Mouse (Mus musculus) heart, embryonic 16.5 days (tissue): ENCODE measurements around the gene Jkamp. TPM values are rescaled to one million over a fixed set of nuclear protein-coding genes. Genes with fewer than 3 reads are reported as not detected.
A peak's percentile ranks its signal among the peaks of the same experiment; 100 is the strongest.

ENCODE experiments used
- ATAC-seq: fragments of 200-750 bp; cut with Nextera tagmentation; replicated peaks from 2 replicates; pipeline ENCODE4 v1.8.0; 2017; ENCODE audit warnings: moderate number of reproducible peaks; ENCODE audit not compliant: insufficient read depth, low FRiP score; ENCODE audit errors: extremely low read depth
- H3K27ac ChIP-seq: fragments of 300-500 bp; sonication (generic); 2 replicates; pipeline ENCODE4 v1.5.1; 2014; ENCODE audit warnings: mild to moderate bottlenecking, low read length, control low read depth, moderate library complexity
- H3K27me3 ChIP-seq: fragments of 300-500 bp; sonication (generic); 2 replicates; pipeline ENCODE4 v1.6.1; 2014; ENCODE audit warnings: low read length, mixed read lengths; ENCODE audit not compliant: control insufficient read depth, insufficient read depth
- H3K36me3 ChIP-seq: fragments of 300-500 bp; sonication (generic); 2 replicates; pipeline ENCODE4 v1.6.1; 2014; ENCODE audit not compliant: control insufficient read depth, insufficient read depth
- H3K4me1 ChIP-seq: fragments of 300-500 bp; sonication (generic); 2 replicates; pipeline ENCODE4 v1.6.1; 2014; ENCODE audit warnings: low read length, mixed read lengths; ENCODE audit not compliant: control insufficient read depth, insufficient read depth
- H3K4me2 ChIP-seq: fragments of 300-500 bp; sonication (generic); 2 replicates; pipeline ENCODE4 v1.6.1; 2014; ENCODE audit warnings: low read depth, mild to moderate bottlenecking, control low read depth, low read length
- H3K4me3 ChIP-seq: fragments of 300-500 bp; sonication (generic); 2 replicates; pipeline ENCODE4 v1.5.1; 2014; ENCODE audit warnings: mild to moderate bottlenecking, control low read depth, low read length
- H3K9ac ChIP-seq: fragments of 300-500 bp; sonication (generic); 2 replicates; pipeline ENCODE4 v1.6.1; 2014; ENCODE audit warnings: low read length, control low read depth
- H3K9me3 ChIP-seq: fragments of 300-500 bp; sonication (generic); replicated peaks from 2 replicates; pipeline ENCODE4 v1.6.1; 2016; ENCODE audit warnings: low read length; ENCODE audit not compliant: control insufficient read depth
- WGBS: fragments of 180-500 bp; shearing (Covaris S2); extraction: QIAGEN DNeasy Blood & Tissue Kit; methylation state at CpG from one replicate; pipeline ENCODE4 v1.1.7; 2014; 5-methylcytosine and 5-hydroxymethylcytosine counted together
- polyA plus RNA-seq: library from polyadenylated mRNA; unstranded; fragments of >200 nt; fragmentation: Nextera tagmentation; extraction: Ambion mirVana; gene quantifications from 2 replicates; pipeline ENCODE4 v1.2.1, GENCODE M21; 2015

Jkamp gene
- polyA plus RNA-seq, 1 experiment from 2014 or later: 77.9 TPM

- H3K36me3 ChIP-seq: no peaks in the 10 kb centered on the region
- H3K4me3 ChIP-seq: no peak overlapping the region
- H3K27me3 ChIP-seq: no peaks in the 10 kb centered on the region
- no peaks in the 10 kb centered on the region for H3K4me1 ChIP-seq
- H3K9me3 ChIP-seq: peaks cover 5% of the 10 kb centered on the region; the same call in 1 of the 2 replicates
- no peak for ATAC-seq
- H3K9ac ChIP-seq: no peak overlapping the region
- 81% methylated on average over 6 of the region's 6 CpGs for whole genome bisulfite sequencing
- no peak overlapping the region for H3K27ac ChIP-seq
- H3K4me2 ChIP-seq: no peak overlapping the region
These were observed 32.8 kb upstream of the Jkamp start for GRCm38 (mm10) chr12:72052571-72052970.

DNA sequence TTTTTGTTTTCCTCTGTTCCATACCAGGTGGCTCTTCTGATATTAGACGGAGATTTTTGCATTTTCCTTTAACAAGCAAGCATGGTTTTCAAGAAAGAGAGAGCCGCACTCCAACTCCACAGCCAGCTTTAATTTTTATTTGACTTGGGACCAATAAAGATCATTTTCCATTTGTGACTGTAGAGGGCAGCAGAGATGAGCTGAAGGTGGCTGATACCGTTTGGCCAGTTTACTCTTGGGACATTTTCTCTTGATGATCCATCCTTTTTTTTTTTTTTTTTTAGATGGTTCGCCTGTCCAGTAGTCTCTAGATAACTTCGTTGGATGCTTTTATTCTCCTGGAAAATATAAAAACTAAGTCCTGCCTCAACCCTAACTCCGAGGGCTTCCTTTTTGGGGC, 32.1 kb upstream of the Jkamp start:
- Histone ChIP-seq H3K36me3 (no peaks in the 10 kb centered on the region), H3K4me3 (no peak overlapping the region), H3K9me3 (peaks cover 5% of the 10 kb centered on the region; the same call in 1 of the 2 replicates), H3K4me2 (no peak overlapping the region), H3K4me1 (no peaks in the 10 kb centered on the region), H3K27ac (no peak overlapping the region), H3K27me3 (no peaks in the 10 kb centered on the region), H3K9ac (no peak overlapping the region)
- 39% methylated on average over 6 of the region's 6 CpGs for WGBS
- ATAC-seq: no peak

- Histone ChIP-seq H3K9me3 (peaks cover 5% of the 10 kb centered on the region; the same call in 1 of the 2 replicates), H3K9ac (no peak overlapping the region), H3K4me2 (no peak overlapping the region), H3K27ac (no peak overlapping the region), H3K4me1 (no peaks in the 10 kb centered on the region), H3K4me3 (no peak overlapping the region), H3K27me3 (no peaks in the 10 kb centered on the region), H3K36me3 (no peaks in the 10 kb centered on the region)
- no peak for ATAC-seq
- 47% methylated on average over 6 of the region's 6 CpGs for WGBS
These were observed 31.5 kb upstream of the Jkamp start for GRCm38 (mm10) chr12:72053851-72054250.

- Histone ChIP-seq H3K9me3 (no peaks in the 10 kb centered on the region), H3K27me3 (no peaks in the 10 kb centered on the region), H3K4me3 (no peak overlapping the region), H3K36me3 (no peaks in the 10 kb centered on the region), H3K4me2 (no peak overlapping the region), H3K27ac (no peak overlapping the region), H3K9ac (no peak overlapping the region), H3K4me1 (no peaks in the 10 kb centered on the region)
- no peak for ATAC-seq
- WGBS: 77% methylated on average over 1 of the region's 1 CpGs
These were observed 27.6 kb upstream of the Jkamp start for GRCm38 (mm10) chr12:72057780-72058179.

DNA sequence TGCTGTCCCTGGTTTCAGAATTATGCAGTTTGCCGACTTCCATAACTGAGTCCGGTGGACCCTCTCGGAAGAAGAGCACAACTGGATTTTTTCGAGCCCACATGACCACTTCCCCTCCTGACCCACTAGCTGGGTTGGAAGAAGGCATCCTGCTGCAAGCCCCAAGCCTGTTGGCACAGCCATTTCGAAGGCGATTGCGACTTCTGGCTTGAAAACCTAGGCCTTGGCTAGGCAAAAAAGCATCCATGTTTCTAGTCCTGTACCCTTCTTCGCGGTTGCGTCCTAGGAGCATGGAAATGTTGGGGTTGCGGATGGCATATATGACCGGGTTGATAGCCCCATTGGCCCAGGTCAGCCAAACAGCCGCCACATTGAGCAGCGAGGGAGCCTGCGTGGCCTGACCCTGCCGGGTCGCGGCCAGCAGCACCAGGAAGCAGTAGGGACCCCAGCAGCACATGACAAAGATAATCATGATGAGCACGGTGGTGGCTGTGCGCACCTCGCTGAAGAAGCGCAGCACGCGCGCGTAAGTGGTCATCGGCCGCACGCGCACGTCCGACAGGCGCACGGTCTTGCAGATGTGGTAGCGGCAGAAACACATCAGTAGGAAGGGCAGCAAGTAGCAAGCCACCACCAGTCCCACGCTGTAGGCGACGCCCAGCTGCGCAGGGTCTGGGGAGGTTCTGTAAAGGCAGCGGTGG, 15.6 kb upstream of the Jkamp start:
- Histone ChIP-seq H3K27ac (no peak overlapping the region), H3K27me3 (peaks cover 17% of the 10 kb centered on the region), H3K9me3 (peaks cover 4% of the 10 kb centered on the region; the same call in 1 of the 2 replicates), H3K4me2 (peak overlapping the region; percentile 70), H3K9ac (peak overlapping the region; percentile 58), H3K4me1 (peaks cover 4% of the 10 kb centered on the region), H3K36me3 (peaks cover 6% of the 10 kb centered on the region; the same call in 1 of the 2 replicates), H3K4me3 (peak overlapping the region; percentile 72)
- 8% methylated on average over 40 of the region's 40 CpGs for WGBS
- no peak; the same call in 1 of the 2 replicates for ATAC-seq

- Histone ChIP-seq H3K4me3 (peak within 1 kb of the TSS; percentile 72), H3K36me3 (peaks cover 7% of the 10 kb centered on the region; the same call in 1 of the 2 replicates), H3K4me2 (peak within 1 kb of the TSS; percentile 70), H3K27me3 (peaks cover 17% of the 10 kb centered on the region), H3K4me1 (peaks cover 4% of the 10 kb centered on the region), H3K9ac (peak within 1 kb of the TSS; percentile 58), H3K9me3 (peaks cover 4% of the 10 kb centered on the region; the same call in 1 of the 2 replicates), H3K27ac (no peak within 1 kb of the TSS)
- peak; percentile 85 for ATAC-seq
- WGBS: under 1% methylated on average over 94 of the region's 94 CpGs
These were observed 14.8 kb upstream of the Jkamp start, which contains the start of gene Gpr135 for GRCm38 (mm10) chr12:72070327-72071269. Gene Gpr135 (minus strand): TSS chr12:72071125.

DNA sequence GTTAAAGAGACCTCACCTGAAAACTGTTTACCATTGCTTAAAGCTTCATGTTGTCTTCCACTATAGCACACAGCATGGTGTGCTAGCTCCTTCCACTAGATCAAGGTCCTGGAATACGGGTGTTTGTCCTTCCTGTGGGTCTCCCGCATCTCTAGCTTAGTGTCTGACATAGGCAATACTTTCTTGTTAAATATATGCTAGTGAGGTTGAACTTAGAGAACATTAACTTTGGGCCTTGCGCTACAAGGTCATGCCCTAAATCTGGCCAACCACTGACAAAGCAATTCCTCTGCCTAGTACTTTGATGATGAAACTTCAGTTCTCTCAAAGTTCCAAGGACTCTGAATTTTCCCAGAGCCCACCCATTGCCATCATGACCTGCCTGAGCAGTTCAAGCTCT, 7.1 kb upstream of the Jkamp start:
- 87% methylated on average over 3 of the region's 3 CpGs for WGBS
- Histone ChIP-seq H3K4me1 (no peaks in the 10 kb centered on the region), H3K27me3 (no peaks in the 10 kb centered on the region), H3K27ac (no peak overlapping the region), H3K4me2 (no peak overlapping the region), H3K9ac (no peak overlapping the region), H3K4me3 (no peak overlapping the region), H3K9me3 (peaks cover 4% of the 10 kb centered on the region; the same call in 1 of the 2 replicates), H3K36me3 (peaks cover 7% of the 10 kb centered on the region; the same call in 1 of the 2 replicates)
- no peak for ATAC-seq

GRCm38 (mm10) chr12:72081961-72082360, 3.4 kb upstream of the Jkamp start:
- no peaks in the 10 kb centered on the region for H3K27me3 ChIP-seq
- no peak for ATAC-seq
- WGBS: 85% methylated on average over 3 of the region's 3 CpGs
- H3K4me1 ChIP-seq: peaks cover 2% of the 10 kb centered on the region
- H3K9me3 ChIP-seq: no peaks in the 10 kb centered on the region
- H3K27ac ChIP-seq: no peak overlapping the region
- H3K4me2 ChIP-seq: peak overlapping the region; percentile 53
- H3K36me3 ChIP-seq: no peaks in the 10 kb centered on the region
- H3K9ac ChIP-seq: no peak overlapping the region; the same call in 1 of the 2 replicates
- no peak overlapping the region for H3K4me3 ChIP-seq
